Mouse (Mus musculus): ENCODE results near the gene Gpr83. TPM values are rescaled to one million over a fixed set of nuclear protein-coding genes. Genes with fewer than 3 reads are reported as not detected.

Gpr83 gene
- total RNA-seq (2021) = under 1 TPM; 0.08 to 0.31 TPM
- long read RNA-seq, experiment 1, partial matches to known transcripts = 0 of 1 reads
- long read RNA-seq, experiment 1, other reads (novel, unspliced or antisense) = 1 of 1 reads
- long read RNA-seq, experiment 2 = 0 reads

DNA sequence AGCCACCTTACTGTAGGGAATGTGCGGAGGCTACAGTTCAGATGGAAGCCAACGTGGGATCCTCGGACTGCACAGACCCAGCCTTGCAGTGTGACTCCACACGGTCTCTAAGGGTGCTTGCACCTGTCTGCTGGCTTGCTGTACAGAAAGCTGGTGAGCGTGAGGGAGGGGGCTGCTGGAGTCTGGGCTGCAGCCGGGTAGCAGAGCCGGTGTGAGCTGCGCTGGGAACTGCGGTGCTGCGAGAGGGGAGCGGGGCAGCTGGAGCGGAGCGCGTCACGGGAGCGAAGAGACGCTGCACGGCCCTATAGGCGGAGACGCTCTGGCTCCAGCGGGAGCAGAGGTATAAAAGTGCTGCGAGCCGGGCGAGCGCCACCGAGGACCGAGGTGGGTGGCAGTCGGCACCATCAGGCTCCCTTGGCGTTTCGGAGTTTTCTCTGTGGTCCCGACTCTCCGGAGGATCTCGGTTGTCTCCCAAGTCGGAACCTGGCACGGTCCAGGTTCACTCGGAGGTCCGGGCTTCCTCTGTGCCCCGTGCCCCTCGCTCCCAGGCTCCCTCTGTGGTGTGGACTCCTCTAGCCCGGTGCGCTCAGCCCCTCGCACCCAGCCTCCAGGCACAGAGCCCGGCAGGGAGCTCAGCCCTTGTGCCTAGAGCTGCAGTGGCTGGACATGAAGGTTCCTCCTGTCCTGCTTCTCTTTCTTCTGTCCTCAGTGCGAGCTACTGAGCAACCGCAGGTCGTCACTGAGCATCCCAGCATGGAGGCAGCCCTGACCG, at the start of gene Gpr83:
TSS of gene Gpr83 (plus strand) at position 343 of the 772 bp plus-strand sequence.
- no peak for DNase-seq (ENCODE audit: low spot score in 2 of 2)

DNA sequence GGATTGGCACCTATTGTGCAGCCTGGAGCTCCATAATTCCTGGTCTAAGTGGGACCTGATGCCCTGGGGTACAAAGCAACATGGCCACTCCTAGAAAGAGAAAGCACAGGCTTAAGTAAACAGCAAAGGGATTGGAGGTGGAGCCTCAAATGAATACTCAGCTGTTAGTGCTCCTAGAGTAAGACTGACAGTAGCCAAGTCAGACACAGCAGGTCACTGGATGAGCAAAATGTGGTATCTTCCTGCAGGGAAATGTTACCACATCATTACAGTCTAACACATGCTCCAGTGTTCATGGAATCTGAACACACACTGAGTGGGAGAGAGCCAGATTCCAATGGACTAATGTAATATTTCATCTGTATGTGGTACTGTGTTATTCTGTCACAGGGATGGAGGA, 38.6 kb upstream of the Gpr83 start:
- no peak for DNase-seq (ENCODE audit: low spot score in 2 of 2)

DNA sequence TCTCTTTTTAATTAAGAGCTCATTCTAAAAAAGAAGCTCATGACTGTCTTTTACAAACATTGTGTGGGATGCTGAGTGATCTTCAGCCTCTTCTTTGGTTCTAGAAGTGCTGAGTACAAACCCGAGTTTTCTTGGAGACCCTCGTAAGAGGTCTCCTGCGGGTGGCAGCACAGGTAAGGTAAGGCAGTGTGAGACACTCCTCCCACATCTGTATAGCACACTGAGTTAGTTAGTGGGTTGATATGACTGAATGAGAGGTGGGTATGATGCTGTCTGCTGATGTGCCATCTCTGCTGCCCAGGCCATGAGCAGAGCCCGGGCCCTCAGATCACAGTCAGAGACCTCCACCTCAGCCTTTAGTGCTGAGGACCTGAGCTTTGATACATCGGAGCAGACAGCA, 35.2 kb upstream of the Gpr83 start:
- no peak for DNase-seq (ENCODE audit: low spot score in 2 of 2)

DNA sequence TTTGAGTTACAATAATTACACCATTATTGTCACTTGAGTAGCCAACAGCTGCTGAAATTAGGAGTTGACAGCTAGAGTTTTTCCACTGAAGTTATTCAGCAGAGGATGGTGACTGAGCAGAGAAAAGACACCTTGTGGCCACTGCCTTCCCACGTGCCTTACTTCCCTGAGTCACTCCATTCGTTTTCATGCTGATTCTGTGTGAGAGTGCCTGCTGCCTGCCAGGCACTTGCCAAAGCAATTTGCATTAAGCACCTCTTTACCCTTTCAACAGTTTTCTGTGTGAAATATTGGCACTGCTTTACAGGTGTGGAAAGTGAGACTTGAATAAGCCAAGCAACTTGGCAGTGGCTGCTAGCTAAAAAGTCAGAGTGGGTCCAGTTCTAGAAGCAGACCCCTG, 32.1 kb upstream of the Gpr83 start:
- no peak for DNase-seq (ENCODE audit: low spot score in 2 of 2)

DNA sequence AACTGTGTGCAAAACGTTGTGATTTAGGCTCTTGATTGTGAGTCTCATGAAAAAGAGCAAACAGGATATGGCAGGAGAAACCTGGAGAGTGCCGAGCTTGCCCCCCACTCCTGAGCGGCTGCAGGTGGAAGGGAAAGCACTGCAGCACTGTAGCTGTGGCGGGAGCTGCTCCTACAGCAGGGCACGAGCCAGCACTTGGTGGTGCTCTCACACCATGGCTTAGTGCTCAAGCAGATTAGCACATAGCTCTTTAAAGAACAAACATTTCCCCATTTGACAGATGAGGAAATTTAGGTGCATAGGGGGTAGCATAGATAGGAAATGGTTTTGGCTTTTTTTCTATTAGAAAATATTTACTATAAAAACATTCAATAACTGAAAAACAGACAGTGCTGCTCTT, 28.0 kb upstream of the Gpr83 start:
- DNase-seq (ENCODE audit: low spot score in 2 of 2) = no peak

DNA sequence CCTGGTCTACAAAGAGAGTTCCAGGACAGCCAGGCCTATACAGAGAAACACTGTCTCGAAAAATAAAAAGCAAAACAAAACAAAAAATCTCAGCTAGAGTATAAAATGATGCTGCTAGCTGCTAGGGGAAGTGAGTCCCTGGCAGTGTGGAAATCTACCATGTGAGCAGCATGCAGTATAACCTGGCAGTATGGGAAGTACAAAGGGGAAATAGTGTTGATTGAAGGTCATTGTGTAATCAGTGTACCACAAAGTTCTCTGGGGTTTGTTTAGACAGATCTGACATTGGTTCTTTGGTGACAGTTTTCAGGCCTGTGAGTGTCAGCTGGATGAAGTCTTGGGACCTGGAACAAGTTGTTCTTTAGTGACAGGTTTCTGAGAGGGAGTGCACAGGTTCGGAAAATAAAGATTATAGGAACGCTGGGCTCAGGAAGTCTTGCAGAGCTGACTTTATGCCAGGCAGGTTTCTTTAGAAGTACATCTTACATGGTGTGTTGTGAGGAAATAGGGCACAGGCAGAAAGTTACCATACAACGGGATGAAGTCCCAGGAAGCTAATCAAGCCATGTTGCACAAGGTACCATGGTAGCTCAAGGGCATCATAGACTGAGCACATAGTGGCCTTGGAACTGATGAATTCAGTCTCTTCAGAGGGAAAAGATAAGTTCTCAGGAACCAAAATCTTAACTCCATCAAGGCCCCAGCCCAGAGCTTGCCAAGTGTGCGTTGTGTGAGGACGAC, 24.5 kb upstream of the Gpr83 start:
- no peak for DNase-seq (ENCODE audit: low spot score in 2 of 2)

DNA sequence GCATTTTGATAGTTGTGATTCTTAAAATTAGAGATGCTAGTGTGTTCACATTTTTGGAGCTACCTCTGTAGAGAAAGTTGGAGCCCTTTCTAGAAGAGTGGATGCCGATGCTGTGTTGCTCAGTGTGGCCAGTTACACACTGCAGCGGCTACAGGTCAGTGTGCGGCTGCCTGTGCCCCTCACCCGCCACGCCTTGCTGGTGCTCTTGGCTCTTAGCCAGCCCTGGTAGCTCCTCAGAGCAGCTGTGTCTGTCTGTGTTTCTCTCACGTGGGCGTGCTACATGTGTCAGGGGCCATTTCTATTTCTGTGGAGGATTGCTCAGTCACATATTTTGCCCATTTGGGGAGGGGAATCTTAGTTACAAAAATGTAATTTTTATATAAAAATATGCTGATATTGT, 20.5 kb upstream of the Gpr83 start:
- DNase-seq (ENCODE audit: low spot score in 2 of 2) = no peak

DNA sequence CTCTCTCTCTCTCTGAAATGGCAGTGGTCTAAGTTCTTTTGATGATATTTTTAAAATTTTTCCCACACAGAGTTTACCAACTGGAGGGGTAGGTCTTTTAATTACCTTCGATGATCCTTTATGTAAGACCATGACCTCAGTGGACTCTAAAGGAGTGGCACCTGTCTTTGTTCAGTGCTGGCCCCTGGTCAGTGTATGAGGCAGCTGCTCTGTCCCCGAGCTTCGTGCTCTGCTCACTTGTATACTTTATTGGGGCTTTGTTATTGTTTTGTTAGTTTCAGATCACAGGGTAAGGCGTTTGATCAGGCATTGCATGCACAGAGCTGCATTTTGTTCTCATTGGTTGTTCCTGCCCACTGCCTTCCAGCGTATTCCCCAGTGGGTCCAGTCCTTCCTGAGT, 20.0 kb upstream of the Gpr83 start:
- DNase-seq (ENCODE audit: low spot score in 2 of 2) = no peak

DNA sequence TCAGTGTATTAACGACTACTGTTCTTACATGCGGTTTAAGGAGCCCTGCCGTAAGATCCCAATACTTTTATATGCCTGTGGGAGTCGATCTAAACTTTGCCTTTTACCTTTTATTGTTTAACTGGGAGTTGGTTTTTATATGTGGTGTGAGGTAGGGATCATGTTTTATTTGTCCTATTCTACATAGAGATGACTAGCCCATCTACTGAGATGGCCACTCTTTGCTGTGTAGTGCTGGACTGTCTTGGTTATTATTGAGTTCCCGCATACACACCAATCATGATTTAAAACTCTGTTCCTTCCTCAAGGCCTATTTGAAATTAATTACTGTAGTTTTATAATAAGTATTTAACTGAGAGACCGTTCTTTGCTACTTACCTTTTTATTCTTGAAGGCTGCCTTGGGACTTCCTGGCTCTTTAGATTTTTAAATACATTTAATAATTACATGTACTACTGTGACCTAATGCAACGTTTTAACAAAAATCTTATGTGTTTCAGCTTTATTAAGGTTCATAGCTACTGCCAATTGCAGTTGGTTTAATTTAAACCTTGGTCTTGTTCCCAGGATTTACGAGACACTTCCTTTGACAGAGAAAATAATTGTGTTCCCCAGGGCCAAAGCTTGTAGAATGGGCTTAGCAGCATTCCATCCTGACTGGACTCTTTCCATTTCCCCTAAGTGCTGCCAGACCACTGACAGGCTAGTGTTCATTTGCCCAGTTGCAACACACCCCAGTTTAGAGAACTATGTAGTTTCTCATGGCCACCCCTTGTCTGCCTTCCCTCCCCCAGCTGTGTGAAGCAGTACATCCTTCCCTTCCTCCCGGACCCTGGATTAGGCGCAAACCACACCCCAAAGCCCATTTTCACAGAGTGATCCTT, 17.9 kb upstream of the Gpr83 start:
- no peak for DNase-seq (ENCODE audit: low spot score in 2 of 2)

DNA sequence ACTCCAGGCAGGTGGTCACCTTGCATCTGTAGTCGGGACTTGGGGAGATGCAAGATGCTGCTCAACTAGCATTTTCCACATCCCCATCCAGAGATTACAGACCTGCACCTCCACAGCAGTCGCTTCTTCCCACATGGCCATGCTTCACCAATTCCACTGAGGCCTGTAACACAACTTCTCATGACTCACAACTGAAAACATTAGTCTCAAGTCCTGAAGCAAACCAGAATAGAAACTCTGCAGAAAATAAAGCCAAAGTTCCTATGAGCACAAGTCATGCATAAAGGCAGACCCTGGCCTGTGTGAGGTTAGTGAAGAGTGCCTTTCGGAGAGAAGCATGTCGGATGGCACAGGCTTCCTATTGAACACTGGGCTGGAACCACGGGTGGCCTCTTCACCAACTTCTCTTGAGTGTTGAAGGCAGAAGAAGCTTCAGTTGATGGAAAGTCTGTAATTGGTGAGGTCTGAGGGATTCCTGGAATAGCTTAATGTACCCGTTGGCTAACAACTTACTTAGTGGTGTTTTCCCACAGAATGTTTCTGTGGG, 16.6 kb upstream of the Gpr83 start:
- no peak for DNase-seq (ENCODE audit: low spot score in 2 of 2)

DNA sequence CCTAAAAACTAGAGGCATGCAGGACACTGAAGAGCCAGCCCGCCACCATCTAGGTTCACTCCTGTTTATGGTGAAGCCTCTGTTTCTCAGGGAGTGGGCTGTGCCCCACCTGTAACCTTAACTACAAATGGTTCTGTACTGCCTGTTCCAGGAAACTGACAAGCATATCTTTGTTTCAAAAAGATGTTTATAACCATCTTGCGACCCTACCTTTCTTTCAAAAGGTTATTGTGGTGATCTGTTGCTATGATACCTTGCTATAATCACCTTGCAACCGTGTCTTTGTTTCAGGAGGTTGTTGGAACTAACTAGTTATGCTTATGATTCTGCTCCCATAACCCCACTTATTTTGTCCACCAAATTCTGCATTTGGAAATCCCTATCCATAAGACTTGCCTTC, 16.1 kb upstream of the Gpr83 start:
- no peak for DNase-seq (ENCODE audit: low spot score in 2 of 2)

DNA sequence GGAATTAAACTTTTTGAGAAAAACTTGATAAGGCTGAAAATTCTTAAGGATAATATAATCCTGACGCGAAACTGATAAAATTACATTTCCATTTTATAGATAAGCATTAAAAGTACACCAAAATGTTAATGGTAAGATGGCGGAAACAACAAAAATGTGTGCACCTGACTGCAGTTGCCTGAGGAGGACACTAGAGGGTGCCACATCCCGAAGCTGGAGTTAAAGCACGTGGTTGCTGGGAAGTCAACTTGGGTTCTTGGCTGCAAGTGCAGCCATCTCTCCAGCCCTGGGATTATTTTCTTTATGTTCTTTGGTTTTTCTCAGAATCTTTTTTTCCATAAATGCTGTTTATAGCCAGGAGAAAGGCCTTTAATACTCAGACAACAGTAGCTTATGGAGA, 13.6 kb upstream of the Gpr83 start:
- DNase-seq (ENCODE audit: low spot score in 2 of 2) = no peak

DNA sequence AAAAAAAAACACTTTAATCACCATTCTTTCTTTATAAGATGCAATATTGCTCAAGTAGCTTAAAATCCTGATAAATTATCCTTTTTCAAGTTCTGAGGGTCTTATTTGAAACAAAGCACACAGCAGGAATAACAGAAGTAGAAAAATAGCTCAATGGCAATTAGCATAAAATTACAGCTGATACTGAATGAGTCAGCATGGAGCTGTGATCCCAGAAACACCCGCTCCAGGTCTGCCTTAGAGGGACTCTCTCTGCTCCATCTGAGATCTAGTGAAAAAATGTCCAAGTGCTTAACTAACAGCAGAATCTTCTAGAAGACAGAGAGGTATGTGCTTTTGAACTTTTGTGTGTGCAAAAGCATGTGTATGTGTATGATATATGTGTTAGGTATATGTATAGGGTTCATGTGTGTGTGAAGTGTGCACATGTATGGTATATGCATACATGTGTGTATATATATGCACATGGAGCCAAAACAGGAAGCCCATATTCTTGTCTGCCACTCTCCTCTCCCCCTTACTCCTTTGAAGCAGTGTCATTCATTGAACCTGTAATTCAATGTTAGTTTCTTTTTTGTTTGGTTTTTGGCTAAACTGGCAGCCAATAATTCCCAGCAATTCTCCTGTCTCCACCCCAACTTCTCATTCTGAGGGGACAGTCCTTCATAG, 11.6 kb upstream of the Gpr83 start:
- DNase-seq (ENCODE audit: low spot score in 2 of 2) = no peak

DNA sequence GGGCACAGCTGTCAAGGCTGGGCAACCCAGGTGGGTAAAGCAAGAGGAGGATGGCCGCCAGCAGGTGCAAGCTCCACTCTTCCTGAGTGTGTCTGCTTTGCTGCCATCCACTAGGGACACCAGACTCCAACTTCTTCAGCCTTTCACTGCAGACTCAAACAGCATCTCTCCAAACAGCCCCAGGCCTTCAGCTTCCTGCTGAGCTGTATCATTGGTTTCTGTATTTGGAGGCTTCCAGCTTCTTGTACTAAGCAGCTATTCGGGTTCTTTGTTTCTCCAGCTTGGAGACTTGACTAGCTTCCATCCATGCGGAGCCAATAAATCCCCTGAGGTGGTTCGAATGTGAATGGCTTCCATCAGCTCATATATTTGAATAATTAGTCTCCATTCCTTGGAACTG, 5.4 kb upstream of the Gpr83 start:
- DNase-seq (ENCODE audit: low spot score in 2 of 2) = no peak

DNA sequence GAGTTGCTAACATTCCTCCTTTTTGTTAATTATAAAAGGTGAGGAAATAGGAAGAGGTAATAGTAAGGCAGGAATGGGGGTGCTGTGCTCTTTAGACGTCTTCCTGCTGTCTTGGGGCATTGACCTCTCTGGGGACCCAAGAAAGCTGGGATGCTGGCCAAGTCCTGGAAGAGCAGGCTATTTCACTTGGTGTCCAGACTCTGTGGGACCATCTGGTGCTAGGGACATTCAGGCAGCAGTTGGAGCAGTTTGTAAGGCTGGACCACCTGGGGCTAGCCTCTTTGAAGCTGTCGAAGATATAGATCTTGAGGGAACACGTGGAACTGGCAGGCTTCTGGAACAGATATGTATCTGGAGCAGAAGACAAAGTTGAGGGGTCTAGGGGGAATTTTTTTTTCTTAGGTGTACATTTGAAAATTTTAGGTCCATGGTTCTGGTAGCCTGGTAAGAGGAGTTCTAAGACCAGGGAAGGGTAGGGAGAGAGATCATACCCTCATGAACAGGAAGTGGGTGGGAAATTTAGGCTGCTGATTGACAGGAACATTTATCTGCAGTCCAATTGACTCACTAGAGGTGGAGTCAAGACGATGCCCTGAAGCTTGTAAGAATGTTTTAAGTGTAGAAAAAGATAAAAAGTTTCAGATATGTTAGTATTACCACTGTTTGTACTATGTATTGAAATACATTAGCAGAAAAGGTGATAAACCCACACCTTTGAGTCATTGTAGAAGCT, 2.9 kb upstream of the Gpr83 start:
- no peak for DNase-seq (ENCODE audit: low spot score in 2 of 2)

DNA sequence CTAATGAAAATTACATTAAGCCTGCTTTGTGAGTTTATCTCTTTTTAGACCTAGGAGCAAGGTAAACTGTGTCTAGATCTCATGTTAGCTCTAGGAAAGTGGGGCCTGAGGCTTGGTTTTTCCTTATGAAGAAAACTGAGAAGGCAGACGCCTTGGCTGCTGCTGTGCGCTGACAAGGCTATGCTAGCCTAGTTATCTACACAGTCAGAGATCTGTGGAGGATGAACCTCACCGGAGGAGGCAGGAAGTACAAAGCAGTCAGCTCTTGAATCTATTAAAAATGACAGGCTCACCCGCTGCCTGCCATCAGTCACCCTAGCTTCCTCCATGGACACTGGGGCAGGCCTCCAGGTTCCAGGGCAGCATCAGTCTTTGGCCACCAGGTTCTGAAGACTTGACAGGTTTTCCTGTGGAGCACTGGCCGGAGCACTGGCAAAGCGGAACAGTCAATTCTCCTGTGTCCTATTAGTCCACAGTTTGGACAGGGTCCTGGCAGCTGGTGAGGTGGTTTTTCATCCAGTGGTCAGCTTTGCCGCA, 1.8 kb upstream of the Gpr83 start:
- no peak for DNase-seq (ENCODE audit: low spot score in 2 of 2)

DNA sequence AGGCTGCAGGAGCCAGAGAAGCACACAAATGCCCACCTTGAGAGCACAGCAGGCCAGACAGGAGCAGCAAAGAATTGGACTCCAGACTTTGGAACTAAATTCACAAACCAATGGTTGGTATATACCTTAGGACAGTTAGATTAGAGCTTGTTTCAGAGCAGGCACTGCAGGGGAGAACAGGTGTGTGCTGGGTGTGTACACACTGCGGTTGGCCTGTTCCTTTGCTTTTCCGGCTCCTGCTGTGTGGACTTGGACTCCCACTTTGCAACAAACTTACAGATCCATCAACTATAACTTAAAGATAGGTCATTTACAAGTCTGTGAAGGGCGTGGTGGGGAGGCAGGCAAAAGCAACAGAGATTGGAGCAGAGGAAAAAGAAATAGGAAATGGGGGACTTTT, 1.2 kb upstream of the Gpr83 start:
- DNase-seq (ENCODE audit: low spot score in 2 of 2) = no peak

DNA sequence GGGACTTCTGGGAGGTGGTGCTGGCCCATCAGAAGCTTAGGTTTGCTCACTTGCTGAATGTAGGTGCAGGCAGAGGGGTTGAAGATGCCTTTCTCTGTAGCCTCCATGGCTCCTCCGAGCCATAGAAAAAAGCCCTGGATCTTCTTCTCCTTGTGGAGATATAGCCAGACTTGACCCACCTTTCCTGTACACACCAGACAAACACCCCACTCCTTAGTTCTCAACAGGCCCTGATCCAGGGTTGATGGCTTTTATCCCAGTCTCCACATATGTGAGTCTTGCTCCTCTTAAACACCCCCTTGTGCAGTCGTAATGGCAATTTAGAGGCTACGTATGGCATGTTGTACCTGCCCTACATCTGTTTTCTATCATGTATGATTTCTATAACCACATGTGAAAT, 3.1 kb downstream of the Gpr83 start:
- DNase-seq (ENCODE audit: low spot score in 2 of 2) = no peak

DNA sequence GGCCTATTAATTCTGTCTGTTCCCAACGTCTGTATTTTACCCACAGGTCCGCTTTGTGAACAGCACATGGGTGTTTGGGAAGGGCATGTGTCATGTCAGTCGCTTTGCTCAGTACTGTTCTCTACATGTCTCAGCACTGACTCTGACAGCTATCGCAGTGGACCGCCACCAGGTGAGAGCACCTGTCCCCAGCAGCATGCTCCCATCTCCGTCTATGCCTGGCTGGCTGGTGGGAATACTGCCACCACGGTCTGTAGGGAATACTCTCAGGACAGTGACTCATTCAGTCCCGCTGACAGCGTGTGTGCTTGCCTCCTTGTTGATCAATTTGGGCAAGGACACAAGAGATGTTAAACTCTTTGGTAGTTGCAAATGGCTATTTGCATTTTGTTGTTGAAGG, 4.7 kb downstream of the Gpr83 start:
- DNase-seq (ENCODE audit: low spot score in 2 of 2) = no peak

DNA sequence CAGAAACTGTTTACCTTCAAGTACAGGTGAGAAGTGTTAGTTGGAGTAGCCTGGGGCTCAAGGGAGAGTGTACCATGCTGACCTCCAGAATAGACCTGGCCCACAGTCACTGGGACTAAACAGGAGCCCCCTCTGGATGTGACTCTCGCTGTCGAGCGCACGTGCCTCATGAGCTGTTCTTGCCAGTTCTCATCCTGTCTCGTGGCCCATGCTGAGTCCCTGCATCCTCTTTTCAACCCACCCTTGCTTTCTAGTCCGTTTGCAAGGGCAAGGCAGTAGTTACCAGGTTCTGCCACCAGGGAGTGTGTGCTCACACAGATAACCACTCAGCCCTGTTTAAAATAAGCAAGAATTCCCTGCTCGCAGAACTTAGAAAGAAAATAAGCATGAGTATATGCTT, 6.9 kb downstream of the Gpr83 start:
- DNase-seq (ENCODE audit: low spot score in 2 of 2) = peak in 1 of 2 experiments; percentile 27

All from adrenal gland, postnatal 4 days (tissue).